Mouse (Mus musculus): ENCODE measurements around the gene Gm26602.

Gm26602 gene

DNA sequence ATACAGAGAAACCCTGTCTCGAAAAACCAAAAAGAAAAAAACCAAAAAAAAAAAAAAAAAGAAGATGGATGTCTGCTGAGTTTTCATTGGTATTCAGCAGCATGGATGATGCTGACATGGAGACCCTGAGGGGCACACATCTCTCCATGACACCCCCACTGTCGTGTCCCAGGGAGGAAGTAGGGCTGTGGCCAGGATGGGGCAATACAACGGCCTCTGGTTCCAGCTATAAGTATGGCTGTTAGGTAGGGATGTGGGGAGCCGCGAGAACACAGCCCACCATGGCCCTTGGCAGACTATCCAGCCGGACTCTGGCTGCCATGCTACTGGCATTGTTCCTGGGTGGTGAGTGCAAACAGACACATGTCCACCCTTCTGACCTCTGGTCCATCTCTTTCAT lies 24.6 kb upstream of the Gm26602 start, which contains the start of gene Elane:
Gene Elane, plus strand, starts transcription at position 194 of the 400 bp plus-strand sequence.
- no peak for DNase-seq (ENCODE audit: low read depth)

- DNase-seq (ENCODE audit: low read depth), result no peak
These were observed 24.0 kb upstream of the Gm26602 start for GRCm38 (mm10) chr10:79886611-79887010.

DNA sequence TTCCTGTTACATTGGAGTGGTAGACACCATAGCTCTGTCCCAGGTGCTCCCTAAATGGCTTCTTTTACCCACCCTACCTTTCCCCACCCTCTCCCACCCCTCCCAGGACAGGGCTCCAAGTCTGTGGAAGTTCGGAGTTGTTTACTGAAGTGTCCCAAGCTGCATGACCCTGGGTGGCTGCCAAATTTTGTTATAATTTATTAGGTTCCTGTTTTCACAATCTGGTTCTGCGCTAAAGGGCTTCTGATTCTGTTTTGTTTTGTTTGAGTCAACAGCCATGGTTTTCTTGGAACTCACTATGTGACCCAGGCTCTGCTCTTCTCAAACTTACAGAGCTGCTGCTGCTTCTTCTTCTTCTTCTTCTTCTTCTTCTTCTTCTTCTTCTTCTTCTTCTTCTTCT lies 21.3 kb upstream of the Gm26602 start:
- no peak for DNase-seq (ENCODE audit: low read depth)

DNA sequence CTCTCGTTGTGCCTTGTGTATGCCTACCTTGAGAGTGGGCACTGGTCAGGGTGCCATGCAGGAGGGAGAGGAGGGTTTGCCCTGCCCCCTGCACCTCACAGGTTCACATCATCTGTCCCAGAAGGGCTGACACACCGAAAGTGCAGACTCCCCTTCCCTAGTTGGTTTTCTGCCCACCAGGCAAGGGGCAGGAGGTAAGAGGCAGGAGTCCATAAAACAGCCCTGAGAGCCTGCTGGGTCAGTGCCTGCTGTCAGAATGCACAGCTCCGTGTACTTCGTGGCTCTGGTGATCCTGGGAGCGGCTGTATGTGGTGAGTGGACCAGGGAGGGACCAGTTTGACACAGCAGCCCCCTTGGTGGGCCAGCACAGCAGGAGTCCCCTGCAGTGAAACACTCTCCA lies 20.0 kb upstream of the Gm26602 start, which contains the start of gene Cfd:
Gene Cfd, plus strand, starts transcription at position 184 of the 400 bp plus-strand sequence.
- no peak for DNase-seq (ENCODE audit: low read depth)

GRCm38 (mm10) chr10:79892451-79893118 lies 18.1 kb upstream of the Gm26602 start:
- DNase-seq (ENCODE audit: low read depth), result peak; percentile 89

- DNase-seq (ENCODE audit: low read depth), result no peak
These were observed 14.3 kb upstream of the Gm26602 start for GRCm38 (mm10) chr10:79896306-79896705.

- no peak for DNase-seq (ENCODE audit: low read depth)
These were observed 13.8 kb upstream of the Gm26602 start for GRCm38 (mm10) chr10:79896814-79897213.

DNA sequence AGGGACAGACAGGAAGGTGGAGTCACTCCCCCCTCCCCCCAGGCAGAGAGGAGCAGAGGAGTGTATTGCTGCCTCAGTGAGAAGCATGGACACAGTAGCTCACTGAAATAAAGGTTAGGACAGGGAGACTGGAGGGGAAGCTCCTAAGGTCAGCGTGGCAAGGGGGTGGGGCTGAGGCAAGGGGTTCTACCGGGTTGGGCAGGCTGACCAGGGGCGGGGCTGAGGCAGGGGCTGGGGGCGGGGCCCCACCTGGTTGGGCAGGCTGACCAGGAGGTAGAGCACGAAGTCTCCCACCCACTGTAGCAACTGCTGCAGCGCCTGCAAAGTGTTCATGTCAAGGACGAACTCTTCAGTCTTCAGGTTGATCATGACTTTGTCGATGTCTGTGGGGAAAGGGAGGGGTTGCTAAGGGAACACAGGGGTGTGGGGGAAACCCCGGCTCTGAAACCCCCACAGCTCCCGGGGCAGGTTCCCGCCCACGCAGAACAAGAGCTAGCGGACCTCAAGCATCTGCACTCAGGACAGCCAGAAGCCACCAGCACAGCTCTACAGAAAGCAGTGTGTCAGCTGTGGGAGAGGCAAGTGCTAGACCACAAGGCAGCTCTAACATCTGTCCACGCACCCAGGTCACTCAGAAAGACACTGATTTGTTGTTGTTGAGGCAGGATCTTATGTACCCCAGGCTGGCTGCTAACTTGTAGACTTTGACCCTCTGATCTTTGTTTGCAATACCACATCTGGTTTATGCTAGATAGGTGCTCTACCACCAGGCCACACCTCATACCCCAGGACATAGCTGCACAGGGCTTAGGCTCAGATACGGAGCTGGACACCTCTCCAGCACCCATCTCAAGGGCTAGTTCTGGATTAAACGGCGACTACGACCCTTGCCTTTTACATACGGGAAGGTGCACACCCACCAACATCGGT lies 13.1 kb upstream of the Gm26602 start:
- DNase-seq (ENCODE audit: low read depth), result no peak

DNA sequence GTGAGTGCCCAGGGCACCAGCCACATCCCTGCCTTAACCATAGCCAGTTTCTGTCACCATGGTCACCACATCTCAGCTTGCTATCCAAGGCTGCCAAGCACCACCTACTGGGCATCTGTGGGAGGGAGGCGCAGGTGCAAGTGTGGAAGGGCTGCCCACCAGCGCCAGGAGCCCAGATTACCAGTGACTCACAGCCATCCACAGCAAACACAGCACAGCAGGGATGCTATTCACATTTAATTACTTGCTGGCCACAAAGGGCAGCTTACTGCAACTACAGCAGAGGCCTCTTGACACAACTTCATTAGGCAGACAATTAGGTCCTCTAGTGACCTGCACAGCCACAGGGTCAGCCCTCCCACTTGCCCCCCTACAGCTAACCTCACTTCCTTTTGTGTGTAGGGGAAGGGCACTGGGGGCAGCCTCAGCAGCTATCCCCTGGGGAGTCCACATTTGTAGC lies 9.7 kb upstream of the Gm26602 start:
- peak; percentile 48 for DNase-seq (ENCODE audit: low read depth)

GRCm38 (mm10) chr10:79906712-79907111 lies 3.9 kb upstream of the Gm26602 start:
- no peak for DNase-seq (ENCODE audit: low read depth)

- DNase-seq (ENCODE audit: low read depth), result no peak
These were observed 3.2 kb upstream of the Gm26602 start for GRCm38 (mm10) chr10:79907415-79907814.

- DNase-seq (ENCODE audit: low read depth), result peak; percentile 99
These were observed 2.2 kb upstream of the Gm26602 start, which contains the start of gene Med16 for GRCm38 (mm10) chr10:79908167-79909091. Gene Med16 (minus strand): TSS chr10:79908923.

DNA sequence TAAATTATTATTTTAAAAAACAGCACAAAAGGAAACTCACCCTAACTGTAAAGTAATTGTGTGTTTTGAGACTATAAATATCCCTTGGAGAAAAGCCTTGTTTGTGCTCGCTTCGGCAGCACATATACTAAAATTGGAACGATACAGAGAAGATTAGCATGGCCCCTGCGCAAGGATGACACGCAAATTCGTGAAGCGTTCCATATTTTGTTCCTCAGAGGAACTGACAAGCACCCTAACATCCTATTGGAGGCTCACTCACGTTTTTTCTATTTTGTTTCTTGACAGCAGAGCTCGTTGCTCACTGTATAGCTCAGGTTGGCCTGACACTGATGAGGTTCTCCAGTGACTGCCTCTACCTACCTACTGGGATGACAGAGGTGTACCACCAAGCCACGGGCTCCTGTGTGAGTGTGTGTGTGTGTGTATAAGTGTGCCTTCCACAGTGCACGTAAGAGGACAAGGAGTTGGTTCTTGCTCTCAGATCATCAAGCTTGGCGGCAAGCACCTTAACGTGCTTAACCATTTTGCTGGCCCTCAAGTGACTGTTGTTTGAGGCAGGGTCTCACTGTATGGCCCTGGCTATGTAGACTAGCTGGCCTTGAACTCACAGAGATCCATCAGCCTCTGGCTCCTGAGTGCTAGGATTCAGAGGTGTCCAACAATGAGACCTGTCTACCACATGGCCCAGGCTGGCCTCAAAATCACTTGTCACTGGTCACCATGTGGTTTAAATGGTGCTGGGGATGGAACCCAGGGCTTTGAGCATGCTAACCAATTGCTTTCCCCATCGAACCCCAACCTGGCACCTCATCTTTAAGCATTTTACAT lies 1.3 kb upstream of the Gm26602 start:
- DNase-seq (ENCODE audit: low read depth), result no peak

DNA sequence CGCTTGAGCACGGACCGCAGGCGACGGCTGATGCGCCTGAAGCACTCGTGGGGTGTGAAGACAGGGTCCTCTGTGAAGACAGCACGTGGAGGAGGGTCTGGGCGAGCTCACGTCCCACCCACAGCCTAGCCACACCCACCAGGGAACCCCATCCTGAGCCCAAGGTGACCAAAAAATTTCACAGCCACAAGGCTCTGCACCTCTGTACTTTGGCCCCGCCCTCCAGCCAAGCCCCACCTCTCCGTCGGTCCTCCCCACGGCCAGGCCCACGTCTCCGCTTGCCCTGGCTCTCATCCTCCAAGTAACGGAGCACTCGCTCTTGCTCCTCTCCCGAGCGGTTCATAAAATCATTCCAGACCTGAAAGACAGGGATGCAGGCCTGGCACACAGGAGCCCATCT lies 1.8 kb downstream of the Gm26602 start:
- DNase-seq (ENCODE audit: low read depth), result no peak

- no peak for DNase-seq (ENCODE audit: low read depth)
These were observed 3.7 kb downstream of the Gm26602 start for GRCm38 (mm10) chr10:79914131-79914947.

- no peak for DNase-seq (ENCODE audit: low read depth)
These were observed 4.4 kb downstream of the Gm26602 start for GRCm38 (mm10) chr10:79914948-79915596.

DNA sequence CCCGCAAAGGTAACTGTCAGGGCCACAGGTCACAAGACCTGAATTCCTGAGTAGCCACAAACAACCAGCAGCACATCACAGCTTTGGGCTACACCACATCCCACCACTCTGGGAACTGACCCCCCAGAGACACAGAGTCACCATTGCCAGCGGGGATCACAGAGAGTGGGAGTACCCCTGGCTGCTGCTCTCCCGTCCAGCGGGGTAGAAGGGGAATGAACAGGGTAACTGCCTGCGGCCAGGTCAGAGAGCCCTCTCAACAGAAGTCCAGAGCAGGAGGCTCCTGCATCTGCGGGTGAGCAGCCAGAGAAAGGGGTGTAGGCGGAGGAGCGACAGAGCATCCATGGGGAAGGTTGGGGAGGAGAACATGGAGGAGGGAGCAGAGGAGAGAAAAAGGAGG lies 5.4 kb downstream of the Gm26602 start:
- peak; percentile 39 for DNase-seq (ENCODE audit: low read depth)

DNA sequence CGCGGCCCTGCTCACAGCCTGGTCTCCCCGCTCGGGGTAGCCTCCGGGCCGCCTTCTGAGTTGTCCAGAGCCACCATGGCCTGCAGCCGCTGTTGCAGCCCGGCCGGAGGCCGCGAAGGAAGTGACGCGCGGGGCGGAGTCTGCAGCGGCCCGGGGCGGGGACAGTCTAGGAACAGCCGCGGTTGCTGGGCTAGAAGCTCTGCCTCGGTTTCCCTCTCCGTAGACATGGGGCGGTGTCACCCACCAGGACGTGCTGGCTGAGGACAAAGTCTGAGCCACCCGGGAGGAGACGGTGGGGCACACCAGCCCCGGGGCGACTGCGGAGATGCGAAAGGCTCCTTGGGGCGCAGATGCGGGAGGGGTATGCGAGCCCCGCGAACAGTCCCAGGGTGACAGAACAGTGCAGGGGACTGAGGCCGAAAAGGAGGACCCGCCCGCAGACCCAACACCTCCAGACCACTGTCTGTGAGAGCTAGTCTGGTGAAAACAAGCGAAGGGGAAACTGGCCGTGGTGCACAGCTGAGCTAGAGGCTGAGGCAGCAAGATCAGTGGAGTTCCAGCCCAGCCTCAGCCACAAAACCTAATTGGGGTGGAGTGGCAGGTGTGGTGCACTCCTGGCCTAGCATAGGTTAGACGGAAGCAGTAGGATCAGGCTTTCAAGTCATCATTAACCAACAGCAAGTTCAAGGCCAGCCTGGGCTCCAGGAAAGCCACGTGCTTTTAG lies 6.3 kb downstream of the Gm26602 start, which contains the start of gene Kiss1r:
Gene Kiss1r, plus strand, starts transcription at position 164 of the 724 bp plus-strand sequence.
- DNase-seq (ENCODE audit: low read depth), result peak; percentile 90
